Mouse (Mus musculus) retina, postnatal 7 days (tissue): ENCODE measurements around the gene Engase.

ENCODE experiments used
- DNase-seq: peaks from one replicate; pipeline ENCODE4 v3.0.0-alpha.2; 2012; ENCODE audit warnings: low read depth, low spot score

Gene Engase

DNA sequence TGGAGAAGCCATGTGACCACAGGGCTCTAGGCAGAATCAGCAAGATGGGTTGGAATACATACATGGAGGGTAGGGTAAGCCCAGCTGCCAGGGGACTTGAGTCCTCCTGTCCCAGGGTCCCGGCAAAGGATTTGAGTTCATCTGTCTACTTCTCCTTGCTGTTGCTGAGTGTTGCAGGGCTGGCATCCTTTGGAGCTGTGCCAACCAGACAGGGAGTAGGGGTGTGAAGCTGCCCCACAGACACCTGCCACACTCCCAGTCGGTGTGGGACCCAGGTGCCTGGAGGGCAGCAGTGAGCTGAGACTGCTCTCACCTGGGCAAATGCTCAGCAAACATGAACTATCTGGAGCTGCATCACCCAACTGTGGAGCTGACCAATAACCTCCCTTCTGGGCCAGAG, 44.3 kb downstream of the Engase start:
- no peak for DNase-seq

DNA sequence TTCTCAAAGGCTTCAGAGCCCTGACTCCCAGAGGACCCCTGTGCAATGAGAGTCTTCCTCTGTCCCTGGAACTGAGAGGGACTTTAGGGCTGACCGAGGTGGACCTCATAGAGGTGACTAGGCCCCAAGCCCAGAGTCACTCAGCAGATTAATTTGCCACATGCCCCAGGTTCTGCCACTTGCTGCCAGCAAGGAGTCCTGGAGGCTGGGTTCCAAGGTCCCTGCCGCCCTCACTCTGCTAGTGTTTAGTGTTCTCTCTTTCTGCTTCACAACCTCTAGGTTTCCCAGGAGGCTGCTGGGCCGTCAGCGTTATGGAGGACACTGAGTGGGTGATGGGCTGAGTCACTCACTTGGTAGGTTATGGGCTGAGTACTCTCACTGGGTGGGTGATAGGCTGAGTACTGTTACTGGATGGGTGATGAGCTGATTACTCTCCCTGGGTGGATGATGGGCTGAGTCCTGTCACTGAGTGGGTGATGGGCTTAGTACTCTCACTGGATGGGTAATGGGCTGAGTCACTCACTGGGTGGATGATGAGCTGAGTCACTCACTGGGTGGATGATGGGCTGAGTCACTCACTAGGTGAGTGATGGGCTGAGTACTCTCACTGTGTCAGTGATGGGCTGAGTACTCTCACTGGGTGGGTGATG, 47.0 kb downstream of the Engase start:
- no peak for DNase-seq

DNA sequence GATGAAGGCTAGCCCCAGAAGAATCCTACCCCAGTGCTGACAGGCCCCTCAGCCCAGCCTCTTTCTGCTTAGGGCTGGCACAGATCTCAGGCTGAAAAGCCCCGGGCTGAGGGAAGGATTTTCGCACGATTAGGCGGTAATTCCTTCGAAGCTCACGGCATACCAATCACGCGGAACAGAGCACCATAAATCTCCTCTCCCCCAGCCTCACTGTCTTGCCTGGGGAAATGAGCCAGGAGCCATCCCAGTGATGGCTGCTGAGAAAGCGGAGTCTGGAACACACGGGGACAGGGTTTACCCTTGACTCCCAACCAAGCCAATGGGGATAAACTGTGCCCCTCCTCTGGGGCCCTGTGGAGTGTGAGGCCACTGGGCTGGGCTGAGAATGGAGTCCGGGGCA, 48.4 kb downstream of the Engase start:
- DNase-seq = peak; percentile 65

DNA sequence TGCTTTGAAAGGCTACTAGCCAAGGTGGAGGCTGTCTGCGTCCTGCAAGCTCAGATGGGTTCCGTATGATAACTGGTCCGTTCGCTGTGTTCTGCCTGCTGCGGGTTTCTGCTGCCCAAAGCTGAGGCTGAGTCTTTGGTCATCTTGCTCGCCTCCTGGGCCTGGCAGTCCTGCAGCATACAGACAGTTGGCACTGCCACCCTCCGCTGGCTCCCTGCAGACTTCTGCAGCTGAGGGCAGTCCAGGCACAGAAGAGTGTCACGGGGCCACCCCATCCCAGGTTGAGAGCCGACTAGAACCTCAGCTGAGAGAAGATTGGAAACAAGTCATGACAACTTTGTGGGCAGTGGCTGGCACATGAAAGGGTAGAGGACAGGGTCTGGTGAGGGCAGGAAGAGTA, 52.1 kb downstream of the Engase start:
- DNase-seq = no peak

DNA sequence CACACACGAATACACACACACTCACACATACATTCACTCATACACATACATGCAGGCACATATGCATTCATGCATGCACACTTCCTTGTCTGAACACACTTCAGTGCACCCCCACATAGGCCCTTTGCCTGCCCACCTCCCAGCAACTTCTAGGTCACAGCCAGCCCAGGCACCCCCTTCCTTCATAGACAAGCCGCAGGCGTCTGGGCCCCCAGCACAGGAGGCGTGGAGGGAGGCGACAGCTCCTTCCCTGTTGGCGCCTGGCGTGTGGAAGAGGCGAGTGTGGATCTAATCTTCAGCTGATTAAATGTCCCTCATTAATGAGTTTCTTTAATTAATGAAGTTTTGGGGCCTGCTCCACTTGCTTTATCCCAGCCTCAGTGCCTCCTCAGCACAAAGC, 53.7 kb downstream of the Engase start:
- no peak for DNase-seq

DNA sequence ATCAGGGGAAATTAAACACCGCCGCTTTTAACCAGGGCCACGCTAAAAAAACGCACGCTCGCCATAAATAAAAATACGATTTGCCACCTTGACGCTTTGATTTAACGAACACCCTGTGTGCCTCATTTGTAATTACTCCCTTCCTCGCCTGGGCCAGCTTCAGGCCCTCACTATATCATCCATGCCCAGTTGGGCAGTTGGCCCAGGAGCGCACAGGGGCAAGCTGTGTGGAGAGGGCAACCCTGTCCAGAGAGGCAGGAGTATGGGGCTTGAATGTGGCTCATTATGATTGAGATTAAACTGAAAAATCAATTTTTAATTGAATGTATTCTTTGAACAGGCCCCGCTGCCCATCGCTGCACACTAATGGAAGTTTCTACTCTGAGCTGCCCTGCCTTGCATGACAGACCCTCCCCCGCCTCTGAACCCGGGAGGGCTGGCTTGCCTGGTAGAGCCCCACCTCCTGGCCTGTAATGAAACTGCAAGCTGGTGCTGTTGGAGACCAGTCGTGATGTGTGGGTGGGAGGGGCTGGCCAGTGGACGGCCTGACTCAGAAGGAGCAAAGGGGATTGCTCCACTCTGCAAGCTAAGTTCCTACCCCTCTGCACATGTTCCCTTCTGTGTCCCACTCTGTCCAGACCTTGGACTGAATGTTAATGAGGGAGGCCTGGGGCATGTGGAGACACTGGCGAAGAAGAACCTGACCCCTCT, 57.9 kb downstream of the Engase start:
- peak; percentile 44 for DNase-seq

DNA sequence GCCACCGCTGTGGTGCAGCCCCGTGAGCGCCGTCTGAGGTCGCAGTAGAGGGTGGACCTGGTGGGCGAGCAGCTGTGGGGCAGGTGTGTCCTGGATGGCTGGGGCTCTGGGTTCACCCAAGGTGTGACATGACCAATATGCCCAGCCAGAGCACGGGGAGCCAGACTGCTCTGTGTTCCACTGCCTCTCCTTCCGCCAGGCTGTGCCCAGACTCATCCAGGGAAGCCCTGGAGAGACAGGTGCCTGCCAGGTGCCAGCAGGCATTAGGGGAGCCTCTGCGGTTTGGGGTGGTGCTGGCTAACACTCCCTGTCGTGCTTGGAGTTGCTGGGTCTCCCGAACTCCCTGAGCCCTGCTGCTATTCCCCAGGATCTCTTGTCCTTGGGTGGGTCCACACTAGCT, 61.4 kb downstream of the Engase start:
- no peak for DNase-seq
